Comparison of ENCODE assay signal across 7 mouse cellular contexts in genomic region chr9:49662958-49663926, GRCm38 (mm10).
DNase-seq lines count a peak whose midpoint lies in the region; ATAC-seq and TF ChIP-seq lines count a peak whose summit lies in the region.

No protein-coding gene starts in this region.

- H3K4me1 ChIP-seq in cerebellum, adult 2 months (ENCODE audit: control insufficient read depth, insufficient read depth, low read length) = peaks cover 13% of the 10 kb centered on the region

- peak overlapping the region; percentile 38; the same call in 1 of the 2 replicates for H3K27ac ChIP-seq in cerebellum, adult 2 months (ENCODE audit: insufficient read depth, low read length)

- H3K27me3 ChIP-seq in cerebellum, adult 2 months (ENCODE audit: control insufficient read depth, insufficient read depth, low read length) = no peaks in the 10 kb centered on the region

- 36% methylated on average over 8 of the region's 8 CpGs for WGBS in cerebellum, adult 2 months

- TF ChIP-seq CTCF in cerebellum, adult 2 months (IDR thresholded peaks at IDR 0.05; ENCODE audit: borderline replicate concordance, insufficient read depth, low read depth, low read length) = peak; percentile 40; the same call in 1 of the 2 replicates

- no peak for ATAC-seq in activated CD4-positive, CD25-positive, alpha-beta regulatory T cell, adult 4 months

- H3K4me3 ChIP-seq in cerebellum, adult 2 months (replicated peaks; ENCODE audit: insufficient read depth, low read depth, low read length) = no peak overlapping the region

- intact Hi-C loops in left cerebral cortex, postnatal 10 days (cut with DNase I) = no loop called here

- no peak for TF ChIP-seq POLR2A in cerebellum, adult 2 months (IDR thresholded peaks at IDR 0.05; ENCODE audit: borderline replicate concordance, insufficient read depth, low read length)

- peak; percentile 17 to 28 for DNase-seq in left cerebral cortex, postnatal 10 days (ENCODE audit: extremely low spot score in 1 of 2, low spot score in 2 of 2)
- no peak for DNase-seq in left cerebral cortex, adult 9 months (ENCODE audit: low spot score in 2 of 2)
- peak; percentile 87 for DNase-seq in Muller cell, postnatal 12 days (ENCODE audit: inconsistent ontology term)
- peak; percentile 37 to 63 for DNase-seq in cerebellum, adult 2 months
- DNase-seq in lung, postnatal 36 days = peak; percentile 10
- DNase-seq in layer of hippocampus, postnatal 25 days (ENCODE audit: extremely low spot score in 1 of 2, low spot score in 1 of 2) = no peak

Comparison
In these comparisons a context has a peak if more than half of its experiments do, and no peak if none do; other contexts are left out.
1. DNase-seq: peak in left cerebral cortex, postnatal 10 days (2 of 2), Muller cell, postnatal 12 days (single experiment), cerebellum, adult 2 months (2 of 2) and lung, postnatal 36 days (single experiment); none in left cerebral cortex, adult 9 months (0 of 2) and layer of hippocampus, postnatal 25 days (0 of 2).